Comparison of ENCODE assay signal across 9 mouse cellular contexts in the genomic region with DNA sequence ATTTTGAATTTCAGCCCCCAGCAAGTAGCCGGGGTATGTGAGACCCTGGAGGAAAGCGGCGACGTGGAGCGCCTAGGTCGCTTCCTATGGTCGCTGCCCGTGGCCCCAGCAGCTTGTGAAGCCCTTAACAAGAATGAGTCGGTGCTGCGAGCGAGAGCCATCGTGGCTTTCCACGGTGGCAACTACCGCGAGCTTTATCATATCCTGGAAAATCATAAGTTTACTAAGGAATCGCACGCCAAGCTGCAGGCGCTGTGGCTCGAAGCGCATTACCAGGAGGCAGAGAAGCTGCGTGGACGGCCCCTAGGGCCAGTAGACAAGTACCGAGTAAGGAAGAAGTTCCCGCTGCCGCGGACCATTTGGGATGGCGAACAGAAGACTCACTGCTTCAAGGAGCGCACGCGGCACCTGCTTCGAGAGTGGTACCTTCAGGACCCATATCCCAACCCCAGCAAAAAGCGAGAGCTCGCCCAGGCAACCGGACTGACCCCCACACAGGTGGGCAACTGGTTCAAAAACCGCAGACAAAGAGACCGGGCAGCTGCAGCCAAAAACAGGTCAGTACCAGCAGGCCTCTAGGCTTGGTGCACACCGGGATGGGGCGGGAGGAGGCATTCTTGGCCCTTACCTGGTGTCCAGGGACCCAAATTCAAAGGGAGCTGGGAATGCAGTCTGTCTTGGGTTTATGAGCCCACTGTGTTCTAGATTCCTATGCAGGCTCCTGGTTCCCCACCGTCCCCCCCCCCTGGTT. TPM values are rescaled to one million over a fixed set of nuclear protein-coding genes. Genes with fewer than 3 reads are reported as not detected.
A peak's percentile ranks its signal among the peaks of the same experiment; 100 is the strongest.
DNase-seq lines count a peak whose midpoint lies in the region; ATAC-seq and TF ChIP-seq lines count a peak whose summit lies in the region.
"Had no signal": no experiment of that assay in that cellular context is flagged by ENCODE, and none has a peak within 500 bp of the region (broad histone marks: within the 10 kb centered on the region; RNA-seq: fewer than 3 reads in every experiment).

TSS of gene 4930447C04Rik (minus strand) at position 704 of the 751 bp plus-strand sequence.

- no peak within 1 kb of the TSS for H3K27ac ChIP-seq in liver, embryonic 11.5 days (ENCODE audit: low read depth, low read length)
- H3K27ac ChIP-seq in liver, postnatal 0 days (ENCODE audit: low read depth): no peak within 1 kb of the TSS
- no peak within 1 kb of the TSS for H3K27ac ChIP-seq in hindbrain, embryonic 14.5 days
- no peak within 1 kb of the TSS for H3K27ac ChIP-seq in midbrain, embryonic 16.5 days (ENCODE audit: low read length)
- H3K27ac ChIP-seq in gastrocnemius, adult 2 months: no peak within 1 kb of the TSS

- intact Hi-C loops in gastrocnemius, adult 2 months (cut with DNase I): no loop called here

- no peaks in the 10 kb centered on the region for H3K9me3 ChIP-seq in liver, embryonic 11.5 days (ENCODE audit: control insufficient read depth, low read length)
- no peaks in the 10 kb centered on the region for H3K9me3 ChIP-seq in liver, postnatal 0 days (ENCODE audit: low read length)
- H3K9me3 ChIP-seq in hindbrain, embryonic 14.5 days (ENCODE audit: control insufficient read depth, low read length): no peaks in the 10 kb centered on the region
- H3K9me3 ChIP-seq in midbrain, embryonic 16.5 days (replicated peaks; ENCODE audit: control insufficient read depth, low read length, poor library complexity, severe bottlenecking): no peaks in the 10 kb centered on the region

- no peak for TF ChIP-seq CTCF in liver, postnatal 0 days (IDR thresholded peaks at IDR 0.05; ENCODE audit: low read depth)
- no peak for TF ChIP-seq CTCF in gastrocnemius, adult 2 months (IDR thresholded peaks at IDR 0.05)

- no peaks in the 10 kb centered on the region for H3K4me1 ChIP-seq in liver, embryonic 11.5 days (replicated peaks; ENCODE audit: control insufficient read depth, insufficient read depth, low read length)
- H3K4me1 ChIP-seq in liver, postnatal 0 days (ENCODE audit: insufficient read depth): peaks cover 4% of the 10 kb centered on the region; the same call in 1 of the 2 replicates
- no peaks in the 10 kb centered on the region for H3K4me1 ChIP-seq in hindbrain, embryonic 14.5 days (replicated peaks; ENCODE audit: control insufficient read depth, insufficient read depth, low read length)
- peaks cover 7% of the 10 kb centered on the region for H3K4me1 ChIP-seq in midbrain, embryonic 16.5 days (ENCODE audit: control insufficient read depth, insufficient read depth, low read length)

- TF ChIP-seq EP300 in liver, postnatal 0 days (IDR thresholded peaks at IDR 0.05; ENCODE audit: low read depth): no peak

- peak within 1 kb of the TSS; percentile 5; the same call in 1 of the 2 replicates for H3K4me2 ChIP-seq in liver, embryonic 11.5 days
- H3K4me2 ChIP-seq in liver, postnatal 0 days (ENCODE audit: low read depth, low read length): no peak within 1 kb of the TSS
- peak within 1 kb of the TSS; percentile 19 for H3K4me2 ChIP-seq in hindbrain, embryonic 14.5 days (replicated peaks)
- no peak within 1 kb of the TSS; the same call in 1 of the 2 replicates for H3K4me2 ChIP-seq in midbrain, embryonic 16.5 days (ENCODE audit: low read length)

- no peaks in the 10 kb centered on the region for H3K36me3 ChIP-seq in liver, embryonic 11.5 days (ENCODE audit: control insufficient read depth, insufficient read depth, low read length)
- no peaks in the 10 kb centered on the region for H3K36me3 ChIP-seq in liver, postnatal 0 days (replicated peaks; ENCODE audit: insufficient read depth, low read length)
- no peaks in the 10 kb centered on the region for H3K36me3 ChIP-seq in hindbrain, embryonic 14.5 days (replicated peaks; ENCODE audit: control insufficient read depth, insufficient read depth)
- H3K36me3 ChIP-seq in midbrain, embryonic 16.5 days (ENCODE audit: control insufficient read depth, insufficient read depth, low read length): no peaks in the 10 kb centered on the region

- WGBS in liver, embryonic 11.5 days: 2% methylated on average over 39 of the region's 39 CpGs
- 2% methylated on average over 39 of the region's 39 CpGs for WGBS in liver, postnatal 0 days (ENCODE audit: insufficient replicate concordance)
- 1% methylated on average over 39 of the region's 39 CpGs for WGBS in hindbrain, embryonic 14.5 days
- WGBS in midbrain, embryonic 16.5 days: under 1% methylated on average over 39 of the region's 39 CpGs

- no peak within 1 kb of the TSS for H3K9ac ChIP-seq in liver, embryonic 11.5 days (ENCODE audit: low read depth, low read length)
- H3K9ac ChIP-seq in liver, postnatal 0 days (replicated peaks): no peak within 1 kb of the TSS
- H3K9ac ChIP-seq in hindbrain, embryonic 14.5 days: no peak within 1 kb of the TSS
- no peak within 1 kb of the TSS for H3K9ac ChIP-seq in midbrain, embryonic 16.5 days (ENCODE audit: low read depth, low read length)

- peaks cover 95% of the 10 kb centered on the region for H3K27me3 ChIP-seq in liver, embryonic 11.5 days (replicated peaks; ENCODE audit: control insufficient read depth, insufficient read depth, low read length)
- peaks cover 95% of the 10 kb centered on the region for H3K27me3 ChIP-seq in liver, postnatal 0 days (ENCODE audit: insufficient read depth, low read length)
- H3K27me3 ChIP-seq in hindbrain, embryonic 14.5 days (ENCODE audit: control insufficient read depth, insufficient read depth, low read length): peaks cover 95% of the 10 kb centered on the region
- peaks cover 58% of the 10 kb centered on the region for H3K27me3 ChIP-seq in midbrain, embryonic 16.5 days (ENCODE audit: control insufficient read depth, insufficient read depth, low read depth, low read length)

- DNase-seq in liver, embryonic 11.5 days (ENCODE audit: low spot score): no peak
- no peak for DNase-seq in liver, postnatal 0 days
- DNase-seq in embryo, embryonic 9.5 days (ENCODE audit: extremely low spot score): peak; percentile 51
- no peak for DNase-seq in hindbrain, embryonic 14.5 days (ENCODE audit: low spot score)
- DNase-seq in c-Kit-positive CD71-positive TER-119-positive erythroid progenitor cells, embryonic 14.5 days (ENCODE audit: low spot score): no peak
- DNase-seq in gastrocnemius, adult 2 months: no peak
- no peak for DNase-seq in B cell, adult 2 months
- DNase-seq: left cerebral cortex, postnatal 4 days had no signal

- peak within 1 kb of the TSS; percentile 14; the same call in 1 of the 2 replicates for H3K4me3 ChIP-seq in liver, embryonic 11.5 days (ENCODE audit: low read depth, low read length)
- no peak within 1 kb of the TSS for H3K4me3 ChIP-seq in liver, postnatal 0 days (ENCODE audit: low read depth, low read length)
- no peak within 1 kb of the TSS for H3K4me3 ChIP-seq in hindbrain, embryonic 14.5 days (replicated peaks; ENCODE audit: low read length)
- H3K4me3 ChIP-seq in midbrain, embryonic 16.5 days (ENCODE audit: low read depth, low read length): peak within 1 kb of the TSS; percentile 8; the same call in 1 of the 2 replicates
- H3K4me3 ChIP-seq in gastrocnemius, adult 2 months: no peak within 1 kb of the TSS

- no peak for ATAC-seq in liver, embryonic 11.5 days (replicated peaks; ENCODE audit: low FRiP score)
- no peak for ATAC-seq in liver, postnatal 0 days
- ATAC-seq in hindbrain, embryonic 14.5 days (ENCODE audit: low FRiP score): no peak
- ATAC-seq in midbrain, embryonic 16.5 days: no peak

RNA-seq across cellular contexts. Expression of gene 4930447C04Rik, which starts in this region (rescaled TPM):
- polyA plus RNA-seq in liver, embryonic 11.5 days (2014; fragmentation: Nextera tagmentation; extraction: Ambion mirVana): 3.1 and 3.5 TPM in 2 replicates
- polyA plus RNA-seq in liver, postnatal 0 days (2015; fragmentation: Nextera tagmentation; extraction: Ambion mirVana): 0.07 and 0.14 TPM in 2 replicates
- polyA plus RNA-seq in hindbrain, embryonic 14.5 days (2014; fragmentation: Nextera tagmentation; extraction: Ambion mirVana): 5.3 and 6.1 TPM in 2 replicates
- polyA plus RNA-seq in midbrain, embryonic 16.5 days (2015; fragmentation: Nextera tagmentation; extraction: Ambion mirVana): 5.0 and 6.1 TPM in 2 replicates
- not detected for total RNA-seq in gastrocnemius, adult 2 months (2021)

Comparison
In these comparisons a context has a peak if more than half of its experiments do, and no peak if none do; other contexts are left out.
1. H3K4me2 ChIP-seq: peak in liver, embryonic 11.5 days (single experiment) and hindbrain, embryonic 14.5 days (single experiment); none in liver, postnatal 0 days (single experiment) and midbrain, embryonic 16.5 days (single experiment).
2. H3K4me3 ChIP-seq: peak in liver, embryonic 11.5 days (single experiment) and midbrain, embryonic 16.5 days (single experiment); none in liver, postnatal 0 days (single experiment), hindbrain, embryonic 14.5 days (single experiment) and gastrocnemius, adult 2 months (single experiment).